Mouse (Mus musculus) regulatory T cell (primary cell): ENCODE measurements around the gene E030018B13Rik.

Experiments used
- in situ Hi-C: fragments of 300-600 bp; cut with MboI, MseI; formaldehyde crosslinking; loops from one replicate; pipeline ENCODE4 v1.15.1; 2025; ENCODE audit warnings: high pct_unique_total_duplicates

E030018B13Rik gene

DNA sequence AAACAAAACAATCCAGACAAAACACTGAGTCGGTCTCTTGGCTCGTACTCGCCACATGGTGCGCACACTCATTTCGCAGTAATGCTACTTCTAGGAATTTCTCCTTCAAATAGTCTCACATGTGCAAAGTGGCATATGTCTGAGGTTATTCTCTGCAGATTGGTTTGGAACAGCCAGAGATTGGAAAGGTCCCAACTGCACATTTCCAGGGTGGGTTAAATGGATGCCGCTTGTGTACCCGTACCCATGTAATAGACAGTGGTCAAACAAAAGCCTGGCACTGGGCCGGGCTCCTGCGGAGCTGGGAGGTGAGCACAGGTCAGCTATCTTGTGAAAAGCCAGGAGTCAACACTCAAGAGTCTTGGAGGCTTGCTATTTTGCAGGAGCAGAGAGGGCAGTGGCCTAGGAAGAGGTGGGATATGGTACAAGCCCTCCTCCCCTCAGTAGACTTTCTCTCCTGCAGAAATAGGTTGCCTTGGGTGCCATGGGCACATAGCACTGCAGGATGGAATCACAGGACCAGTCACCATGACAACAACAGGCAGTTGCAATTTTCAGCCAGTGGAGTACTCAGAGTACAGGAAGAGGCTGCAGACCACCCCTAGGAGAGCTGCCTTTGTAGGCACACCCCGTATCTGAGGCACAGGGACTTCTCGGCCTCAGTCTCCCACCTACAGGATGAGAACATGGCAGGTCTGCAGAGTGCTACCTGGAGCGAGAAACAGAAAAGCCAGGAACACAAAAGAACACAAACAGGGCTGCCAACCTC, 41.4 kb downstream of the E030018B13Rik start:
- in situ Hi-C loops = loop anchor here (25.0 kb wide), 1 partner anchor 904 kb away; the partner anchor contains the start of gene Nsmce3

GRCm38 (mm10) chr7:63963632-63964031, 47.0 kb downstream of the E030018B13Rik start:
- in situ Hi-C loops = loop anchor here (25.0 kb wide), 1 partner anchor 899 kb away; the partner anchor contains the start of gene Nsmce3

DNA sequence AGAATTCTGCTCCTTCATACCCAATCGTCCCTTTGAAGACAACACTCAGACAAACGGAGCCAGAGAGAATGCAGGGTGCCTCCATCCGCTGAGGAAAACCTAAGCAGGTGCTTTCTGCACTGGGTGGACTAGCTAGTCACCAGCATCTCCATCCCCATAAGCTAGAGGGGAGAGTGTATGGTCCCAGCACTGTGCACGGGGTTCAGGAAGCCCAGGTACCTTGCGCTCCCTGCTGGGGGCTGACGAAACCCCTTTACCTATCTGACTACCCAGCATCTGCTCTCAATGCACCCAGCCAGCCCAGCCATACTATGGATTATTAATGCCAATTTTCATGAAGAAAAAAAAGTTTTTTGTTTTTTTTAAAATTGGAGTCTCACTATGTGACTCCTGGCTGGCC, 47.5 kb downstream of the E030018B13Rik start:
- in situ Hi-C loops = loop anchor here (25.0 kb wide), 1 partner anchor 898 kb away; the partner anchor contains the start of gene Nsmce3

DNA sequence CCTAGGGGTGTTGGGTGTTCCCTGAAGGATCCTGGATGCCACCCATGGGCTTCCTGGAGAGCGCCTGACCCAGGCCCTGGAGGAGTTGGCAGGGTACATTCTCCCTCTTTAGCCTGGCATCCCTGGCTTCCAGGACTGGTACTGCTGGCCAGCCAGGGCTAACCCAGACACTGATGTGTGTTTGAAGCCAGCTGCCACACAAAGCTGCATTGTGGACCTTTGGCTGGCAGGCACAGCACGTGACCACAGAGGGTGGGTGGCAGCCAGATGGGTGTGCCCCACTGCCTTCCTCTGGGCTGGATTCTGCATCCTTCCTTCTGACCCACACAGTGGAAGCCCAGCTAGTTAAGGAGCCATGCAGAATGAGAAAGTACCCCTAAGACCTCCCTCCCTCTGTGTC, 48.5 kb downstream of the E030018B13Rik start:
- in situ Hi-C loops = loop anchor here (25.0 kb wide), 1 partner anchor 897 kb away; the partner anchor contains the start of gene Nsmce3

DNA sequence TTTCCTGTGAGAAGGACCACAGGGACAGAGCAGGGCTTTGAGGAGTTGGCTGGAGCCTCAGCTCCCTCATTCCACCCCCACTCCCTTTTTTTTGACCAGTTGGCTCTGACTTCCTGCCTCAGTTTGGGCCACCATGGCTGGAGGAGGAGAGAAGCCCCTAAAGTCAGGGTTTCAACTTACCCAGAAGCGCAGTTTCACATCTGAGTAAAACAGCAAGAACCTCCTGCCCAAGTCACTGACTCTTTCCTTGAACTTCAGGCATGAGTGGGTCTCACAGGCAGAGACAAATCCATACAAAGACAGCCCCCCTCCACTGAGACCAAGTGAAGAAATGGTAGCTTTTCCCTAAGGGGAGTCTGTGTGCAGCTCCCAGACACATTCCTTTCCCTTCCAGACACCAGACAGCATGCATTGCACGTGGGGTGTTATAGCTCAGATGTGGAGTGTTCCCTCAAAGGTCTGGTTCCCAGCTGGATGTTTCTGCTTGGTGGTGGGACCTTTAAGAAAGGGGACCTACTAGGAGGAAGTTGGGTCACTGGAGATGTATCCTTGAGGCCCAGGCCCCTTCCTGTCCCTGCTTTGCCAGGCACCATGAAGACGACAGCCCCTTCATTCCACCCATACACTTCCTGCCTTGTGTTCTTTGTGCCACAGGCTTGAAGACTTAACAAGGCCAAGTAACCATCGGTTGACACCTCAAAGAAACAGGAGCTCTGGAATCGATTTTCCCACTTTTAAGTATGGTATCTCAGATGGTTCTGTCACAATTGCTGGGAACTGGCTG, 49.2 kb downstream of the E030018B13Rik start:
- in situ Hi-C loops = loop anchor here (25.0 kb wide), 1 partner anchor 896 kb away; the partner anchor contains the start of gene Nsmce3

DNA sequence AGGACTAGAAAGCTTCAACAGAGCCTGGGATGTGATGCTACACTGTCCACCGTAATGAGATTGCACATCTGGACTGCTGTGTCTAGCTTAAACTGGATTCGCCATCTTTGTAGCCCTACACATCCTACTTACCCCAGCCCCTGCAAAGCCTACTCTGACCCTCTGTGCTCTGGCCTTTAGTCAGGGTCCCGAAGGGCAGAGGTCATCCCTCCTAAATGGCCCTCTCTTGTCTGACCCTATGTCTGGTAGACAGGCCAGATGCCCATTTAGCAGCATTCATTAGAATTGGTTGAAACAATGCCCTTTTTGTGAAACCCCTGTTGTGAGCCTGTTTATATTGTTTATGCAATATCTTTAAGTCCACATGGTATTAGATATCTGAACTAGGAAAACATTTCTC, 53.3 kb downstream of the E030018B13Rik start:
- in situ Hi-C loops = loop anchor here (10.0 to 25.0 kb wide), 2 partner anchors 575 to 892 kb away; partner anchors contain the start of gene Nsmce3
